Mouse (Mus musculus): ENCODE measurements around the gene Slc6a5. TPM values are rescaled to one million over a fixed set of nuclear protein-coding genes. Genes with fewer than 3 reads are reported as not detected.

The Slc6a5 gene
- not detected in 2 replicates for polyA plus RNA-seq (2012; ENCODE audit: low replicate concordance)

GRCm38 (mm10) chr7:49909850-49910249 lies at the start of gene Slc6a5:
Gene Slc6a5, plus strand, starts transcription at chr7:49910146.

GRCm38 (mm10) chr7:49974841-49975440 lies 65.0 kb downstream of the Slc6a5 start, which contains the start of gene Nell1:
Gene Nell1, plus strand, starts transcription at chr7:49974864.

Other genes starting within 250 kb of the Slc6a5 start
- 6.1 and 8.1 TPM in 2 replicates for gene Htatip2, start 151.0 kb upstream of the Slc6a5 start, polyA plus RNA-seq (2012; ENCODE audit: low replicate concordance)
- 57.0 and 69.4 TPM in 2 replicates for gene Prmt3, start 131.8 kb upstream of the Slc6a5 start, polyA plus RNA-seq (2012; ENCODE audit: low replicate concordance)
- not detected in 2 replicates for gene Nell1, start 64.7 kb downstream of the Slc6a5 start, polyA plus RNA-seq (2012; ENCODE audit: low replicate concordance)

Data from hematopoietic multipotent progenitor cell, adult 10-12 weeks (in vitro differentiated cells).